Mouse (Mus musculus): Measurements from ENCODE around the gene Rfc2. TPM values are rescaled to one million over a fixed set of nuclear protein-coding genes. Genes with fewer than 3 reads are reported as not detected.

Gene Rfc2
- polyA plus RNA-seq, 1 experiment = 69.3 TPM

- Histone ChIP-seq H3ac (ENCODE audit: control insufficient read depth, insufficient read length) (peak within 1 kb of the TSS; percentile 44), H3K36me3 (ENCODE audit: control insufficient read depth, insufficient read depth) (no peaks in the 10 kb centered on the region), H3K79me2 (ENCODE audit: control insufficient read depth, insufficient read depth) (peaks cover 34% of the 10 kb centered on the region), H3K4me3 (peak within 1 kb of the TSS; percentile 56), H3K27me3 (ENCODE audit: control insufficient read depth, insufficient read depth, insufficient read length) (no peaks in the 10 kb centered on the region), H3K4me2 (ENCODE audit: low read depth) (peak within 1 kb of the TSS; percentile 86)
- TF ChIP-seq POLR2A (IDR thresholded peaks at IDR 0.05; ENCODE audit: insufficient read length, low read depth) = peak; percentile 64
- TF ChIP-seq CEBPB (IDR thresholded peaks at IDR 0.05; ENCODE audit: insufficient read depth, poor library complexity, severe bottlenecking) = 0 out of 2 replicates have a peak, but pooled peaks have one; percentile 18
- TF ChIP-seq SRF (IDR thresholded peaks at IDR 0.05; ENCODE audit: control insufficient read depth, insufficient read length, low read depth) = peak; percentile 31
- no peak for TF ChIP-seq MYOD1 (IDR thresholded peaks at IDR 0.05; ENCODE audit: control insufficient read depth in 1 of 3, insufficient read length in 2 of 3, low read depth in 2 of 3)
Observed at GRCm38 (mm10) chr5:134552110-134552972, 28.8 kb upstream of the Rfc2 start, which contains the start of gene Clip2. Gene Clip2, minus strand, starts transcription at chr5:134552434.

DNA sequence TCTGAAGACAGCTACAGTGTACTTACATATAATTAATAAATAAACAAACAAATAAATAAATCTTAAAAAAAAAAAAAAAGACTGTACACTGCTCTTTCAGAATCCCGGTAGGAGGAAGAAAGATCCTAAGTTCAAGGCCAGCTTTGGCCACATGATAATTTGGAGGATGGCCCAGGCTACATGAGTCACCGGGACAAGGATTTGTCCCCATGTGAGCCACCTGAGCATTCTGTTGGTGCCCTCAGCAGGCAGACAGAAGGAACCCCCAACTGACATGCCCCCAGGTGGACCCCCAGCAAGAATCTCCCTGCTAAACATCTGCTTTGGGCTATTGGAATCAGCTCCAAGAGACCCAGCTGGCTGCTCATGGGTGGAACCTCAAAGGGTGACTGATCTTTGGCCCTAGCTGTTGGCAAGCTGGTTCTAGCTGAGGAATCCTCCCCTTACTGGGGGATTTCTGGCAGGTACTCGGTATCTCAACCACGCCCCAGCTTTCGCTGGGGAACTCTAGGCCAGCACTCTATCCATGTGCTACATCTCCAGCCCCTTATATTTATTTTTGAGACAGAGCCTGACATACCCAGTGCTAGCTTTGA is 27.1 kb upstream of the Rfc2 start:
- no peak overlapping the region for H3K4me3 ChIP-seq
- no peak overlapping the region for H3K4me2 ChIP-seq (ENCODE audit: low read depth)
- no peak overlapping the region for H3ac ChIP-seq (ENCODE audit: control insufficient read depth, insufficient read length)
- H3K79me2 ChIP-seq (ENCODE audit: control insufficient read depth, insufficient read depth) = peaks cover 22% of the 10 kb centered on the region
- no peaks in the 10 kb centered on the region for H3K27me3 ChIP-seq (ENCODE audit: control insufficient read depth, insufficient read depth, insufficient read length)
- TF ChIP-seq REST (IDR thresholded peaks at IDR 0.05; ENCODE audit: insufficient read depth, insufficient read length) (no peak), POLR2A (IDR thresholded peaks at IDR 0.05; ENCODE audit: insufficient read length, low read depth) (no peak), POLR2AphosphoS2 (IDR thresholded peaks at IDR 0.05; ENCODE audit: insufficient read length, low read depth) (no peak), MYOD1 (IDR thresholded peaks at IDR 0.05; ENCODE audit: control insufficient read depth in 1 of 3, insufficient read length in 2 of 3, low read depth in 2 of 3) (no peak), SRF (IDR thresholded peaks at IDR 0.05; ENCODE audit: control insufficient read depth, insufficient read length, low read depth) (no peak), TCF12 (IDR thresholded peaks at IDR 0.05; ENCODE audit: insufficient read depth, poor library complexity, severe bottlenecking) (no peak), CEBPB (IDR thresholded peaks at IDR 0.05; ENCODE audit: insufficient read depth, poor library complexity, severe bottlenecking) (no peak), USF1 (IDR thresholded peaks at IDR 0.05; ENCODE audit: low read depth) (no peak), TCF3 (IDR thresholded peaks at IDR 0.05; ENCODE audit: insufficient read length, low read depth) (no peak), MYOG (IDR thresholded peaks at IDR 0.05; ENCODE audit: control insufficient read depth in 1 of 3, insufficient read depth in 1 of 3, insufficient read length in 2 of 3, low read depth in 2 of 3) (no peak), MAX (IDR thresholded peaks at IDR 0.05; ENCODE audit: low read depth) (no peak)
- no peaks in the 10 kb centered on the region for H3K36me3 ChIP-seq (ENCODE audit: control insufficient read depth, insufficient read depth)

GRCm38 (mm10) chr5:134555463-134556164 is 25.6 kb upstream of the Rfc2 start:
- Histone ChIP-seq H3ac (ENCODE audit: control insufficient read depth, insufficient read length) (no peak overlapping the region), H3K27me3 (ENCODE audit: control insufficient read depth, insufficient read depth, insufficient read length) (no peaks in the 10 kb centered on the region), H3K4me3 (no peak overlapping the region), H3K36me3 (ENCODE audit: control insufficient read depth, insufficient read depth) (no peaks in the 10 kb centered on the region), H3K79me2 (ENCODE audit: control insufficient read depth, insufficient read depth) (peaks cover 7% of the 10 kb centered on the region), H3K4me2 (ENCODE audit: low read depth) (peak overlapping the region; percentile 67)
- TF ChIP-seq E2F4 (IDR thresholded peaks at IDR 0.05; ENCODE audit: insufficient read depth) (no peak), USF1 (IDR thresholded peaks at IDR 0.05; ENCODE audit: low read depth) (no peak), TCF12 (IDR thresholded peaks at IDR 0.05; ENCODE audit: insufficient read depth, poor library complexity, severe bottlenecking) (no peak), REST (IDR thresholded peaks at IDR 0.05; ENCODE audit: insufficient read depth, insufficient read length) (no peak), MYOG (IDR thresholded peaks at IDR 0.05; ENCODE audit: control insufficient read depth in 1 of 3, insufficient read depth in 1 of 3, insufficient read length in 2 of 3, low read depth in 2 of 3) (no peak), TCF3 (IDR thresholded peaks at IDR 0.05; ENCODE audit: insufficient read length, low read depth) (no peak), CEBPB (IDR thresholded peaks at IDR 0.05; ENCODE audit: insufficient read depth, poor library complexity, severe bottlenecking) (no peak), MAX (IDR thresholded peaks at IDR 0.05; ENCODE audit: low read depth) (no peak), POLR2AphosphoS2 (IDR thresholded peaks at IDR 0.05; ENCODE audit: insufficient read length, low read depth) (no peak), POLR2A (IDR thresholded peaks at IDR 0.05; ENCODE audit: insufficient read length, low read depth) (no peak)

- no peaks in the 10 kb centered on the region for H3K27me3 ChIP-seq (ENCODE audit: control insufficient read depth, insufficient read depth, insufficient read length)
- no peaks in the 10 kb centered on the region for H3K36me3 ChIP-seq (ENCODE audit: control insufficient read depth, insufficient read depth)
- H3K4me2 ChIP-seq (ENCODE audit: low read depth) = no peak within 1 kb of the TSS
- no peak within 1 kb of the TSS for H3K4me3 ChIP-seq
- no peak within 1 kb of the TSS for H3ac ChIP-seq (ENCODE audit: control insufficient read depth, insufficient read length)
- no peaks in the 10 kb centered on the region for H3K79me2 ChIP-seq (ENCODE audit: control insufficient read depth, insufficient read depth)
- TF ChIP-seq USF1 (IDR thresholded peaks at IDR 0.05; ENCODE audit: low read depth) = no peak
- TF ChIP-seq POLR2A (IDR thresholded peaks at IDR 0.05; ENCODE audit: insufficient read length, low read depth) = no peak
- TF ChIP-seq CEBPB (IDR thresholded peaks at IDR 0.05; ENCODE audit: insufficient read depth, poor library complexity, severe bottlenecking) = no peak
- TF ChIP-seq E2F4 (IDR thresholded peaks at IDR 0.05; ENCODE audit: insufficient read depth) = no peak
- TF ChIP-seq MYOD1 (IDR thresholded peaks at IDR 0.05; ENCODE audit: control insufficient read depth in 1 of 3, insufficient read length in 2 of 3, low read depth in 2 of 3) = no peak
- no peak for TF ChIP-seq TCF12 (IDR thresholded peaks at IDR 0.05; ENCODE audit: insufficient read depth, poor library complexity, severe bottlenecking)
- no peak for TF ChIP-seq REST (IDR thresholded peaks at IDR 0.05; ENCODE audit: insufficient read depth, insufficient read length)
- no peak for TF ChIP-seq MAX (IDR thresholded peaks at IDR 0.05; ENCODE audit: low read depth)
Observed at GRCm38 (mm10) chr5:134560071-134560449, 21.1 kb upstream of the Rfc2 start, which contains the start of gene Syna. Gene Syna, minus strand, starts transcription at chr5:134560171.
